Mouse (Mus musculus) heart, adult 10 weeks (tissue): ENCODE data around the gene Tprn. TPM values are rescaled to one million over a fixed set of nuclear protein-coding genes. Genes with fewer than 3 reads are reported as not detected.

Experiments
- polyA plus RNA-seq: library from polyadenylated mRNA; stranded (reverse); fragments of 350-450 nt; fragmentation: Illumina TruSeq; extraction: RNeasy Lipid Tissue Mini Kit (QIAGEN cat#74804); gene quantifications from one replicate; pipeline ENCODE4 v1.2.3, GENCODE M21; 2014; ENCODE audit warnings: low read depth, low replicate concordance

Gene Tprn
- polyA plus RNA-seq: 3.3 TPM

GRCm38 (mm10) chr2:25262291-25262767 lies at the start of gene Tprn:
TSS of gene Tprn (plus strand) at chr2:25262618.

GRCm38 (mm10) chr2:25214444-25214843 lies 48.0 kb upstream of the Tprn start, which contains the start of gene Stpg3:
TSS of gene Stpg3 (minus strand) at chr2:25214637.

GRCm38 (mm10) chr2:25218445-25218844 lies 44.0 kb upstream of the Tprn start, which contains the start of gene Fam166a:
TSS of gene Fam166a (plus strand) at chr2:25218745.

GRCm38 (mm10) chr2:25224492-25224765 lies 38.0 kb upstream of the Tprn start, which contains the start of gene Tubb4b:
TSS of gene Tubb4b (minus strand) at chr2:25224702.

GRCm38 (mm10) chr2:25234050-25234449 lies 28.4 kb upstream of the Tprn start, which contains the start of gene Slc34a3:
TSS of gene Slc34a3 (minus strand) at chr2:25234364.

GRCm38 (mm10) chr2:25236614-25237013 lies 25.8 kb upstream of the Tprn start, which contains the start of gene Rnf224:
TSS of gene Rnf224 (minus strand) at chr2:25236787.

GRCm38 (mm10) chr2:25242101-25242506 lies 20.3 kb upstream of the Tprn start, which contains the start of the genes Rnf208 and Cysrt1:
TSS of gene Rnf208 (plus strand) at chr2:25242255.
TSS of gene Cysrt1 (minus strand) at chr2:25242452.

GRCm38 (mm10) chr2:25246183-25247072 lies 16.0 kb upstream of the Tprn start, which contains the start of gene AL732309.1:
TSS of gene AL732309.1 (minus strand) at chr2:25246863.

GRCm38 (mm10) chr2:25255284-25255779 lies 7.1 kb upstream of the Tprn start, which contains the start of gene Tmem203:
TSS of gene Tmem203 (plus strand) at chr2:25255439.

GRCm38 (mm10) chr2:25271827-25272511 lies 9.6 kb downstream of the Tprn start, which contains the start of the genes Ssna1 and Anapc2:
TSS of gene Ssna1 (minus strand) at chr2:25272438.
TSS of gene Anapc2 (plus strand) at chr2:25272478.

GRCm38 (mm10) chr2:25287927-25288649 lies 25.7 kb downstream of the Tprn start, which contains the start of gene Tmem210:
TSS of gene Tmem210 (plus strand) at chr2:25288145.

GRCm38 (mm10) chr2:25289651-25290050 lies 27.2 kb downstream of the Tprn start, which contains the start of gene Lrrc26:
TSS of gene Lrrc26 (plus strand) at chr2:25289915.

GRCm38 (mm10) chr2:25318971-25319773 lies 56.8 kb downstream of the Tprn start, which contains the start of gene Grin1:
TSS of gene Grin1 (minus strand) at chr2:25319187.

Other genes starting within 250 kb of the Tprn start
- 27.4 TPM for gene Nsmf, start 208.3 kb upstream of the Tprn start, polyA plus RNA-seq
- gene Entpd8, start 182.3 kb upstream of the Tprn start, polyA plus RNA-seq: not detected
- not detected for gene Noxa1, start 167.5 kb upstream of the Tprn start, polyA plus RNA-seq
- gene Nrarp, start 81.9 kb upstream of the Tprn start, polyA plus RNA-seq: 9.5 TPM
- 4.8 TPM for gene Tor4a, start 65.7 kb upstream of the Tprn start, polyA plus RNA-seq
- 34.5 TPM for gene Nelfb, start 51.1 kb upstream of the Tprn start, polyA plus RNA-seq
- not detected for gene Stpg3, start 48.0 kb upstream of the Tprn start, polyA plus RNA-seq
- not detected for gene Fam166a, start 43.9 kb upstream of the Tprn start, polyA plus RNA-seq
- 275 TPM for gene Tubb4b, start 37.9 kb upstream of the Tprn start, polyA plus RNA-seq
- not detected for gene Slc34a3, start 28.3 kb upstream of the Tprn start, polyA plus RNA-seq
- gene Rnf224, start 25.8 kb upstream of the Tprn start, polyA plus RNA-seq: not detected
- not detected for gene Rnf208, start 20.4 kb upstream of the Tprn start, polyA plus RNA-seq
- not detected for gene Cysrt1, start 20.2 kb upstream of the Tprn start, polyA plus RNA-seq
- 6.4 TPM for gene AL732309.1, start 15.8 kb upstream of the Tprn start, polyA plus RNA-seq
- gene Tmem203, start 7.2 kb upstream of the Tprn start, polyA plus RNA-seq: 9.8 TPM
- gene Ssna1, start 9.8 kb downstream of the Tprn start, polyA plus RNA-seq: 49.1 TPM
- gene Anapc2, start 9.9 kb downstream of the Tprn start, polyA plus RNA-seq: 42.7 TPM
- not detected for gene Tmem210, start 25.5 kb downstream of the Tprn start, polyA plus RNA-seq
- not detected for gene Lrrc26, start 27.3 kb downstream of the Tprn start, polyA plus RNA-seq
- not detected for gene Grin1, start 56.6 kb downstream of the Tprn start, polyA plus RNA-seq
- 21.4 TPM for gene Man1b1, start 69.7 kb downstream of the Tprn start, polyA plus RNA-seq
- 6.7 TPM for gene Dpp7, start 93.7 kb downstream of the Tprn start, polyA plus RNA-seq
- gene Uap1l1, start 103.1 kb downstream of the Tprn start, polyA plus RNA-seq: 8.8 TPM
- not detected for gene Sapcd2, start 109.7 kb downstream of the Tprn start, polyA plus RNA-seq
- 16.2 TPM for gene Entpd2, start 133.3 kb downstream of the Tprn start, polyA plus RNA-seq
- gene Npdc1, start 136.7 kb downstream of the Tprn start, polyA plus RNA-seq: 36.7 TPM
- not detected for gene Fut7, start 160.6 kb downstream of the Tprn start, polyA plus RNA-seq
- 33.3 TPM for gene Abca2, start 166.1 kb downstream of the Tprn start, polyA plus RNA-seq
- gene Clic3, start 194.2 kb downstream of the Tprn start, polyA plus RNA-seq: 1.3 TPM
- 27.9 TPM for gene Paxx, start 198.5 kb downstream of the Tprn start, polyA plus RNA-seq
- gene Ptgds, start 207.4 kb downstream of the Tprn start, polyA plus RNA-seq: 1,706 TPM
- gene Lcn12, start 231.3 kb downstream of the Tprn start, polyA plus RNA-seq: not detected
- 77.7 TPM for gene Fbxw5, start 238.1 kb downstream of the Tprn start, polyA plus RNA-seq
- 4.2 TPM for gene C8g, start 239.1 kb downstream of the Tprn start, polyA plus RNA-seq